Mouse (Mus musculus) left cerebral cortex, adult 8-10 months (tissue): ENCODE results near the gene Gm5796. TPM values are rescaled to one million over a fixed set of nuclear protein-coding genes. Genes with fewer than 3 reads are reported as not detected.
"Not testable (repeated sequence)": the region's sequence is repeated elsewhere in the genome, so short reads cannot be mapped to it uniquely, and the experiment has no call there.

Source experiments
- DNase-seq, 2 experiments: peaks; one replicate each; pipeline ENCODE4 v3.0.0; 2022; ENCODE audit warnings: low spot score in 2 of 2
- total RNA-seq, 4 experiments: library from RNA; stranded (reverse); gene quantifications; 2 replicates each; pipeline ENCODE4 v1.2.4; 2022

Gm5796 gene
- total RNA-seq, result 1 to 10 TPM; 2.1 to 4.4 (median 3.8) TPM

GRCm38 (mm10) chr14:4023641-4024040 is at the start of gene Gm5796:
Gene Gm5796, plus strand, starts transcription at chr14:4023941.
- not testable (repeated sequence) for DNase-seq

GRCm38 (mm10) chr14:3998094-3998493 is 25.6 kb upstream of the Gm5796 start, which contains the start of gene Gm3099:
Gene Gm3099, plus strand, starts transcription at chr14:3998394.
- not testable (repeated sequence) for DNase-seq

- DNase-seq, result not testable (repeated sequence)
Observed at GRCm38 (mm10) chr14:4083820-4084219, 60.1 kb downstream of the Gm5796 start, which contains the start of gene Gm3115. Gene Gm3115, plus strand, starts transcription at chr14:4084120.

Other genes starting within 250 kb of the Gm5796 start
- not detected for gene Gm3002, start 213.9 kb upstream of the Gm5796 start, total RNA-seq
- not detected for gene Gm3033, start 177.7 kb upstream of the Gm5796 start, total RNA-seq
- gene Gm2916, start 139.8 kb upstream of the Gm5796 start, total RNA-seq, result not detected
- not detected for gene Gm3029, start 92.2 kb upstream of the Gm5796 start, total RNA-seq
- under 1 TPM in 1 of 4 experiments, not detected in 3; 0.51 TPM for gene Gm3095, start 60.4 kb upstream of the Gm5796 start, total RNA-seq
- not detected for gene Gm3099, start 25.5 kb upstream of the Gm5796 start, total RNA-seq
- under 1 TPM in 2 of 4 experiments, not detected in 2; 0.21 to 0.46 TPM for gene Gm3115, start 60.2 kb downstream of the Gm5796 start, total RNA-seq
- gene Gm8108, start 86.6 kb downstream of the Gm5796 start, total RNA-seq, result 1 to 10 TPM in 3 of 4 experiments, under 1 TPM in 1; 0.91 to 5.0 (median 2.4) TPM
- not detected for gene Gm3127, start 141.1 kb downstream of the Gm5796 start, total RNA-seq
- gene Gm2974, start 158.6 kb downstream of the Gm5796 start, total RNA-seq, result under 1 TPM in 2 of 4 experiments, not detected in 2; 0.51 to 0.91 TPM
- not detected for gene Gm3138, start 225.7 kb downstream of the Gm5796 start, total RNA-seq